Mouse (Mus musculus) intestine, embryonic 15.5 days (tissue): ENCODE data around the gene Bcor. TPM values are rescaled to one million over a fixed set of nuclear protein-coding genes. Genes with fewer than 3 reads are reported as not detected.
A peak's percentile ranks its signal among the peaks of the same experiment; 100 is the strongest.

Source experiments
- ATAC-seq: fragments of 200-750 bp; cut with Nextera tagmentation; 2 replicates; pipeline ENCODE4 v1.8.0; 2017; ENCODE audit warnings: moderate TSS enrichment, moderate library complexity
- H3K27ac ChIP-seq: fragments of 300-500 bp; sonication (generic); 2 replicates; pipeline ENCODE4 v1.5.1; 2015; ENCODE audit warnings: mild to moderate bottlenecking, inconsistent platforms
- H3K27me3 ChIP-seq: fragments of 300-500 bp; sonication (generic); replicated peaks from 2 replicates; pipeline ENCODE4 v1.6.1; 2015; ENCODE audit warnings: inconsistent platforms
- H3K36me3 ChIP-seq: fragments of 300-500 bp; sonication (generic); 2 replicates; pipeline ENCODE4 v1.6.1; 2015; ENCODE audit warnings: inconsistent platforms
- H3K4me1 ChIP-seq: fragments of 300-500 bp; sonication (generic); replicated peaks from 2 replicates; pipeline ENCODE4 v1.6.1; 2015; ENCODE audit warnings: inconsistent platforms
- H3K4me2 ChIP-seq: fragments of 300-500 bp; sonication (generic); replicated peaks from 2 replicates; pipeline ENCODE4 v1.6.1; 2015; ENCODE audit warnings: mild to moderate bottlenecking, inconsistent platforms
- H3K4me3 ChIP-seq: fragments of 300-500 bp; sonication (generic); replicated peaks from 2 replicates; pipeline ENCODE4 v1.5.1; 2015; ENCODE audit warnings: inconsistent platforms
- H3K9ac ChIP-seq: fragments of 300-500 bp; sonication (generic); 2 replicates; pipeline ENCODE4 v1.6.1; 2015; ENCODE audit warnings: inconsistent platforms
- H3K9me3 ChIP-seq: fragments of 300-500 bp; sonication (generic); 2 replicates; pipeline ENCODE4 v1.6.1; 2016; ENCODE audit warnings: inconsistent platforms
- WGBS: fragments of 180-500 bp; shearing (Covaris S2); methylation state at CpG from one replicate; pipeline ENCODE4 v1.1.7; 2015; 5-methylcytosine and 5-hydroxymethylcytosine counted together
- polyA plus RNA-seq: library from polyadenylated mRNA; unstranded; fragments of >200 nt; fragmentation: Nextera tagmentation; extraction: Ambion mirVana; gene quantifications from 2 replicates; pipeline ENCODE4 v1.2.1, GENCODE M21; 2015

Gene Bcor
- polyA plus RNA-seq, 1 experiment from 2014 or later: 13.7 TPM

DNA sequence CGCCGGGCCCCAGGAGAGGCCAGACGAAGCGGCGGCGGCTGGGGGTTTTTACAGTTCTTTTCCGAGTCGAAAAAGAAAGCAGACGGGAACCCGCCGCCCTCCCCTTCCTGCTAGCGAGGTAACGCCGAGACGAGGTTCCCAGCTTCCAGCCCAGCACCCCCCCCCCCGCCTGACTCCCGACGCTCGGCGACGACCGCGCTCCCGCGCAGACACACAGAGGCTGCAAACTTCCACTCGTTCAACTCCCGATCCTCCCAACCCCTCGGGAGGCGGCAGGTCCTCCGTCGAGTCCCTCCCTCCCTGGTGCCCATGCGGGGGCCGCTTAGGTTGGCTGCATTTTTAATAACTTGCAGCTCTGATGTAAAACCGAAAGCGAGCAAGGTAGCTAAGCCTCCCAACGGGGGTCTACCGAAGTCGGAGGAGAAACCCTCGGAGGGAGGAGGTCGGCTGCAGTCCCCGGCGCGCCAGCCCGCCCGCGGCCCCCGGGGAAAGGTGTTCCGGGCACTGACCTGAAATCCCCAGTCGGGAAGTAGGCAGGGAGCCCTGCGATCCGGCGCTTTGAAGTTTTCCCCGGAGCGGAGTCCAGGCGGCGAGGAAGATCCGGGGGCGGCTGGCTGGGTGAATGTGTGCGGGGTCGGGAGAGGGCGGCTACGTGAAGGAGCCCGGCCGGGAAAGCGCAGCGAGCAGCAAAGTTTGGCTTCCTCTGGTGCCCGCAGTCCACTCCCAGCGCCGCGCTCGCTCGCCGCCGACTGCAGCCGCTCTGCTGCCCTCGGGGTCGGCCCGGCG is 80.7 kb downstream of the Bcor start:
- Histone ChIP-seq H3K36me3 (no peaks in the 10 kb centered on the region), H3K4me2 (peak overlapping the region; percentile 85), H3K27me3 (peaks cover 33% of the 10 kb centered on the region), H3K9me3 (no peaks in the 10 kb centered on the region), H3K4me1 (no peaks in the 10 kb centered on the region), H3K9ac (peak overlapping the region; percentile 66), H3K4me3 (peak overlapping the region; percentile 57), H3K27ac (peak overlapping the region; percentile 87)
- ATAC-seq: peak; percentile 5; the same call in 1 of the 2 replicates
- 2% methylated on average over 78 of the region's 79 CpGs for WGBS

GRCm38 (mm10) chrX:12079059-12079308 is 81.2 kb downstream of the Bcor start:
- Histone ChIP-seq H3K9ac (peak overlapping the region; percentile 66), H3K4me2 (peak overlapping the region; percentile 85), H3K27ac (peak overlapping the region; percentile 70; the same call in 1 of the 2 replicates), H3K4me3 (peak overlapping the region; percentile 57), H3K36me3 (no peaks in the 10 kb centered on the region), H3K27me3 (peaks cover 33% of the 10 kb centered on the region), H3K4me1 (no peaks in the 10 kb centered on the region), H3K9me3 (no peaks in the 10 kb centered on the region)
- ATAC-seq: no peak
- 2% methylated on average over 26 of the region's 27 CpGs for WGBS

DNA sequence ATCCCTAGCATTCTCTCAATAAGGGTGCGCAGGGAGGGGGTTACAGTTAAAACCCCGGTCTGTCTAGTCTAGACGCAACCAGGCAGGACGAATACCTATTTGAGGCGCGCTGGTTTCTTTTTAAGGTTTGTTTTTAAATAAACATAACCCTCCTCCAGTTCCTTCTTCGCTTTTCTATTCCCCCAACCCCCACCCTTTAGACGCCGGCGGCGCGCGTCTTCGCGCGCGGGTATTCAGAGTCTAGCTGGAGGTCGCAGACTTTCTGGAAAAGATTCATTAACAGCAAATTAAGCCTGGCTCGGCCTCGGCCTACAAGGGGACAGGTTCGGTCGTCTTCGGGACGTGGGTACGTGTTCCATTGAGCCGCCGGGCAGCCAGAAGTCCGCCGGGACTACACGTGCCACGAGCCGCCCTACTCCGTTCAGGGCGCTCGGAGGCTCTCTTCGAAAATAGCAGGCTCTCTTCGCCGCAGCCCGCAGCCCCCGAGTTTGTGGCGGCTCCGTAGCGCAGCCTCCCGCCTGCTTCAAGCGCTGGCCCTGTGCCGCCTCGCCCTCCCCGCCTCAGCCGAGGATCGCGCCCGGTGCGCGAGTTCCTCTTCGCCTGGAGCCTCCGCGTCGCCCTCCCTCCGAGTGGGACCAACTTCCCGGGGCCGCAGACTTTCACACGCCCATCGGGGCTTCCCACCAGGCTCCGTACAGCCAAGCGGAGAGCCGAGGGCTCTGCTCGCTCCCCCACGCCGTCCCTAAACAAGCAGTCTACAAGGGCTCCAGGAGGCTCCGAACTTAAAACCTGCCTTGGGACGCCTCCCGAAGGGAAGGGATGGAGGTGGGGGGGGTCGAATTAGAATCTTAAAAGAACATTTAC is 81.7 kb downstream of the Bcor start:
- H3K9me3 ChIP-seq: no peaks in the 10 kb centered on the region
- peak overlapping the region; percentile 66 for H3K9ac ChIP-seq
- peaks cover 30% of the 10 kb centered on the region for H3K27me3 ChIP-seq
- WGBS: 2% methylated on average over 73 of the region's 73 CpGs
- peak overlapping the region; percentile 36; the same call in 1 of the 2 replicates for H3K27ac ChIP-seq
- no peaks in the 10 kb centered on the region for H3K36me3 ChIP-seq
- peak overlapping the region; percentile 57 for H3K4me3 ChIP-seq
- no peaks in the 10 kb centered on the region for H3K4me1 ChIP-seq
- 0 out of 2 replicates have a peak, but pooled peaks have one; percentile 4 for ATAC-seq
- H3K4me2 ChIP-seq: peak overlapping the region; percentile 85

- Histone ChIP-seq H3K36me3 (no peaks in the 10 kb centered on the region), H3K9ac (peak overlapping the region; percentile 49), H3K4me2 (peak overlapping the region; percentile 85), H3K27me3 (peaks cover 25% of the 10 kb centered on the region), H3K9me3 (no peaks in the 10 kb centered on the region), H3K4me3 (peak overlapping the region; percentile 57), H3K27ac (no peak overlapping the region), H3K4me1 (peaks cover 8% of the 10 kb centered on the region)
- ATAC-seq: no peak
- 3% methylated on average over 22 of the region's 22 CpGs for WGBS
These were observed 82.6 kb downstream of the Bcor start for GRCm38 (mm10) chrX:12077601-12077980.

DNA sequence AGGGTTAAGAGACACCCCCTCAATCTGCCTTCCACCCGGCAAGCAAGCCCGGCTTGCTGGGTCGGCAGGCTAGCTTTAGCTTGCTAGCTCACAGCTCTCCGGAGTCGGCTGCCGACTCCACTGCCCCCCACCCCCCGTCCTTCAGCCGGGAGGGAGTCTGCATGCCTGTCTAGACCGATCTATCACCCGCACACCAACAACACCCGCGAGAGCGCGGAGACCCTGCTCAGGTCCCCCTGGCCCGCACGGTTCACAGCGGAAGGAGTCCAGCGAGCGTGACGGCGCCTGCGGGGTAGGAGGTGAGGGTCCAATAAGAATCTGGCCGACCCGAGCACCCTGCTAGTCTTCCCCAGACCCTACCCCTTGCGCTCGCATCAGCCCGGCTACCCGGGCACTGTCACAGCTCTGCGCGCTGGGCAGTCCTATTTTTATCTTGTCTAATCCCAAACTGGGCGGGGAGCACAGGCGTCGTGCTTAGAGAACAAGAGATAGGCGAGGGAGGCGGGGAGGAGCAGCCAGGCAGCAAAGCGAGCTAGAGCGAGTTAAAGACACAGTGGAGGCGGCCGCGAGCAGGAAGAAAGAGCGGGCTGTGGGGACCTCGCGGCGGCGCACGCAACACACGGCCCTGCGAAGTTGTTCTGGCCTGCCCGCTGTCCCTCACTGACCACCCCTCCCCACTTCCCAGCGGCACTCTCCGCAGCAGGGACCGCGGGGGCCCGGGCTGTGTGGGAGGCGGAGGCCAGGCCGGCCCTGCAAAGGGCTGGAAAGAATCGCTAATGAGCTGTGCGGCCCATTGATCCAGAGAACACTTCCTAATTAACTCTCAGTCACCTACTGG is 83.2 kb downstream of the Bcor start:
- Histone ChIP-seq H3K4me1 (peaks cover 9% of the 10 kb centered on the region), H3K9me3 (no peaks in the 10 kb centered on the region), H3K4me2 (peak overlapping the region; percentile 85), H3K36me3 (no peaks in the 10 kb centered on the region), H3K4me3 (peak overlapping the region; percentile 57), H3K9ac (peak overlapping the region; percentile 49), H3K27me3 (peaks cover 24% of the 10 kb centered on the region), H3K27ac (0 out of 2 replicates have a peak overlapping the region, but pooled peaks have one; percentile 36)
- 5% methylated on average over 58 of the region's 58 CpGs for WGBS
- ATAC-seq: peak; percentile 39

DNA sequence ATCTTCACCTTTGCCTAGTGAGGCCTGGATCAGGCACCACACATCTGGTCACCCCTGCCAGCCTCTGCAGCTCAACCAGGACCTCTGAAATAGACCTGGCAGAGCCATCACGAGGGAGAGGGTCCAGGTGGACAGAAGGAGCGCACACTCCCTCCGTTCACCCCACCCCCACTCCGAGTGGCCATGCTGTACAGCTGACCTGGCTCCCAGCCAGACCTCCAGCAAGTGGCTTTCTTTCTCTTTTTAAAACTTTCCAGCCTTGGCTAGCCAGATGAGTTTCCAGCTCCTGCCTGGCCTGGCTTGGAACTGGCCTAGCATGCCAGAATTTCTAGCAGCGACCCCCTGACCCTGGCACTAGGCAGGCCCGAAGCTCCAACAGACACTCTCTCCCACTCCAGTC is 87.4 kb downstream of the Bcor start:
- H3K4me2 ChIP-seq: no peak overlapping the region
- peaks cover 35% of the 10 kb centered on the region for H3K4me1 ChIP-seq
- 19% methylated on average over 6 of the region's 6 CpGs for WGBS
- H3K9ac ChIP-seq: no peak overlapping the region
- no peak overlapping the region for H3K4me3 ChIP-seq
- no peak overlapping the region for H3K27ac ChIP-seq
- H3K9me3 ChIP-seq: no peaks in the 10 kb centered on the region
- peaks cover 13% of the 10 kb centered on the region for H3K27me3 ChIP-seq
- ATAC-seq: no peak
- H3K36me3 ChIP-seq: no peaks in the 10 kb centered on the region

GRCm38 (mm10) chrX:12068978-12069724 is 91.0 kb downstream of the Bcor start:
- peaks cover 53% of the 10 kb centered on the region for H3K4me1 ChIP-seq
- no peaks in the 10 kb centered on the region for H3K9me3 ChIP-seq
- 8% methylated on average over 26 of the region's 26 CpGs for WGBS
- peaks cover 13% of the 10 kb centered on the region; the same call in 1 of the 2 replicates for H3K27me3 ChIP-seq
- H3K9ac ChIP-seq: no peak overlapping the region
- H3K4me3 ChIP-seq: no peak overlapping the region
- peak; percentile 75 for ATAC-seq
- peak overlapping the region; percentile 45 for H3K4me2 ChIP-seq
- peak overlapping the region; percentile 40; the same call in 1 of the 2 replicates for H3K27ac ChIP-seq
- no peaks in the 10 kb centered on the region for H3K36me3 ChIP-seq

- H3K4me3 ChIP-seq: no peak overlapping the region
- H3K27me3 ChIP-seq: peaks cover 13% of the 10 kb centered on the region; the same call in 1 of the 2 replicates
- H3K9ac ChIP-seq: no peak overlapping the region
- H3K9me3 ChIP-seq: no peaks in the 10 kb centered on the region
- no peaks in the 10 kb centered on the region for H3K36me3 ChIP-seq
- H3K27ac ChIP-seq: no peak overlapping the region
- 19% methylated on average over 18 of the region's 18 CpGs for WGBS
- H3K4me1 ChIP-seq: peaks cover 51% of the 10 kb centered on the region
- ATAC-seq: no peak
- peak overlapping the region; percentile 45; the same call in 1 of the 2 replicates for H3K4me2 ChIP-seq
These were observed 92.2 kb downstream of the Bcor start for GRCm38 (mm10) chrX:12067851-12068510.

GRCm38 (mm10) chrX:12067031-12067430 is 93.1 kb downstream of the Bcor start:
- H3K4me2 ChIP-seq: no peak overlapping the region
- 22% methylated on average over 6 of the region's 6 CpGs for WGBS

GRCm38 (mm10) chrX:12065782-12066181 is 94.4 kb downstream of the Bcor start:
- H3K36me3 ChIP-seq: no peaks in the 10 kb centered on the region
- no peak overlapping the region for H3K27ac ChIP-seq
- peaks cover 37% of the 10 kb centered on the region for H3K4me1 ChIP-seq
- no peak overlapping the region for H3K4me2 ChIP-seq
- H3K4me3 ChIP-seq: no peak overlapping the region
- no peak for ATAC-seq
- H3K27me3 ChIP-seq: peaks cover 16% of the 10 kb centered on the region; the same call in 1 of the 2 replicates
- no peaks in the 10 kb centered on the region for H3K9me3 ChIP-seq
- WGBS: 27% methylated on average over 9 of the region's 9 CpGs
- no peak overlapping the region for H3K9ac ChIP-seq

More at GRCm38 (mm10) chrX:12067031-12067430, 93.1 kb downstream of the Bcor start:
- Histone ChIP-seq H3K27ac (no peak overlapping the region), H3K36me3 (no peaks in the 10 kb centered on the region), H3K4me3 (no peak overlapping the region), H3K4me1 (peaks cover 46% of the 10 kb centered on the region), H3K9me3 (no peaks in the 10 kb centered on the region), H3K27me3 (peaks cover 15% of the 10 kb centered on the region; the same call in 1 of the 2 replicates), H3K9ac (no peak overlapping the region)
- ATAC-seq: no peak

DNA sequence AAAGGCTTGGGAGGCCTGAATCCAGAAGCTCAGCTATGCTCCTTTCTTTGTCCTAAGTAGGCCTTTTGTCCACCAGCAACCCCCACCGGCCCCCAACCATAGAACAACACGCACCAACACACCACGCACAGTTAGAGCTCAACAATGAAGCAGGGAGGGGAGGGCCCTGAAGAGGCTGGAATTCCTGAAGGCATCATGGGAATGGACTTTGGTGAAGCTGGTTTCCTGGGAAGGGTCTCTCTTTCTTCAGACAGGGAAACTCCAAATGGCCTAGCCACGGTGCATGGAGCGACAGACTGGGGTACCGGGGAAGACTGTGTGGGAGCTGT is 97.3 kb downstream of the Bcor start:
- Histone ChIP-seq H3K4me3 (no peak overlapping the region), H3K36me3 (no peaks in the 10 kb centered on the region), H3K9ac (no peak overlapping the region), H3K27ac (no peak overlapping the region), H3K4me2 (no peak overlapping the region), H3K27me3 (0 out of 2 replicates have a peak, but pooled peaks cover 5% of the 10 kb centered on the region), H3K4me1 (peaks cover 19% of the 10 kb centered on the region; the same call in 1 of the 2 replicates), H3K9me3 (no peaks in the 10 kb centered on the region)
- 44% methylated on average over 6 of the region's 6 CpGs for WGBS
- no peak for ATAC-seq
